Mouse (Mus musculus) ovary, postnatal 36 days (tissue): Measurements from ENCODE around the gene Olfr218.
"Not testable (repeated sequence)": the region's sequence is repeated elsewhere in the genome, so short reads cannot be mapped to it uniquely, and the experiment has no call there.

Experiments used
- DNase-seq: peaks from one replicate; pipeline ENCODE4 v3.0.0; 2022; ENCODE audit warnings: low spot score, mixed read lengths

Gene Olfr218

DNA sequence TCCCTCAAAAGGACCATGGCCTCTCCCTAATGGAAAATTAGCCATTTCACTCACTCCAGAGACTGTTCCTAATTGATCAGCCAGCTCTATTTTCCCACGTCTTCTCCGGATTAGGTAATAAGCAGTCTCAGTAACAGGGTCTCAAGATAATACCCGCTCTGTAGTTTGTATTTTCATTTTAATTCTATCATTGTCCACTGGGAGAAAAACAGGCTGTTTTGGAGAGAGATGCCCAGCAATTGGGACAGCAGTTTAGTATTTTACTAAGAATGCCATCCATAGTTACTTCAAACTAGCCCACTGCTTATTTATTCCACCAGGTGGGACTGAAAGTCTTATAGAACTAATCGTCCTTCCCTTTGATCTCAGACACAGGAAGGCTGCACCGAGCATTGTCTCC lies at the start of gene Olfr218:
Olfr218 (plus strand) TSS at position 301 of the 400 bp plus-strand sequence.
- no peak for DNase-seq

DNA sequence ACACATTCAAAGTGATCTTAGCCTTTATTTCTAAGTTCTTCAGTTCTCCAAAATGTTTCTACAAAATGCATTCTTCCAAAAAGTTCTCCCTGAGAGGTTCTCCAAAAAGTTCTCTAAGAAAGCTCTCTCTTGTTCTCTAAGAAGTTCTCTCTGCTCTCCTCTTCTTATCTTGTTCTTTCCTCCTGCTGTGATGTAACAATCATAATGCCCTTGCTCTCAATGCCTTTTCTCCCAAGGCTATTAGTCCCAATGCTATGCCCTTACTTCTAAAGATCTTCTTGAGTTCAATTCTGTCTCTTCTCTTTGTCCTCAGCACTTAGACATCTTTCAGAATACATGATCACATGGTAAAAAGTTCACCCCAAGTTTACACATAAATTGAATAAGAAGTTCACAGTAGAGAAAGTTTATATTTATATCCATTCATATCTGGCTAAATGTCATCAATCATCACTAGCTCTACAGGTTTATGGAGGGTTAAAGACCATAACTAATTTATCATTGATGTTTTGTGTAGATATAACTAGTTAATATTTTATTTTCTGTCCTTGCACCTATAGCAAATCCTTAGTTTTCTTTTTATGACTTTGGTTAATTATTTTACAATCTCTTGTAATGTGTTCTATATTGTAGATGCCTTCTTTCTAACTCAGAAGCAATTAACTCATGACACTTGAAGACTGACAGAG lies 23.3 kb upstream of the Olfr218 start:
- DNase-seq, result no peak

DNA sequence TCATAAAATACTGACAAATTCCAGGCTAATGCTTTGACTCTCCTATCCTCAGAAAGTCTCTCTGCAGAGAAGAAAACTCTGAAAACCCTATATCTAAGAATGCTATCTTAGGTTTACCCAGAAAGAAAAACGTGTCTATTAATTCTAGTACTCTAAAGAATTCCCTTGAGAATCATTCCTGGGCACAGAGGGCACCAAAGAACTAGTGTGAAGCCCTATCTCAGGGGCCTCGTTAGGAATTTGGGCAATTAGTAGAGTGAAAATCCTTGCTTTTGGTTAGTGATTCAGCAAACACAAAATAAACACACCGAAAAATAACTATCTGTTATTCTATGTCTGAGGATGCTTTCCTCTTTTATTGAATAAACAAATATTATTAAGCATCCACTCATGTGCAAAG lies 7.1 kb upstream of the Olfr218 start, which contains the start of gene Olfr1406:
Olfr1406 (minus strand) TSS at position 101 of the 400 bp plus-strand sequence.
- DNase-seq, result no peak

DNA sequence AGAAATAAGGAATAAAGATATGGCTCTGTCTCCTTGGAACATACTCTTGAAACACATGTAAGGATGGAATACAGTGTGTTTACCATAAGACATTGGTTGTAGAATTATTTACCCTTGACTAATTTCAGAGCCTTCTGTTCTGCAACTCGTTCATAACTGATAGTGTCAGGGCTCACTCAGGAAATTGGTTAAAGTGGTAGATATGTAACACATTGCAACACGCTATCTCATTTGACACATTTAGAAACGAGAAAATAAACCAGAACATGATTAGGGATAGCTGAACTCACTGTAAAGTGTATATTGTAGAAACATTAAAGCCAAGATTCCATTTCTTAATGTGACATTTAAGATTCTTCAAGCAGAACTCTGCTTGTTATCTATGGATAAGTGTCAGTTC lies 5.5 kb upstream of the Olfr218 start:
- DNase-seq, result no peak

DNA sequence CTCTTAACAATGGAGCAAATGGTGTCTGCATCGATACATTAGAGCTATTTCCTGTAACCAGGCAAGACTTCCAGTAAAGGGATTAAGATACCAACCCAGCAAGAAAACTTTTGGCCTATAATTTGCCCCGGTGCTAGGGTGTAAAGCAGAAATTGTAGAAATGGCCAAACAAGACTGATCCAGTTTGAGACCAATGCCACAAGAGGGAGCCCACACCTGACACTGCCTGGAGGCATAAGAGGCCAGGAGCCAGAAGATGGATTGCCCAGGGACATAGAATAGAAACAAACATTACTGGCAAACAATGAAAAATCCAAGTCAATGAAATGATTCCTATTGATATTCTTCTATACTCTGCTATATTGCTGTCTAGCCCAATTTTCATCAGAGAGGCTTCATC lies 1.2 kb upstream of the Olfr218 start:
- DNase-seq, result no peak

DNA sequence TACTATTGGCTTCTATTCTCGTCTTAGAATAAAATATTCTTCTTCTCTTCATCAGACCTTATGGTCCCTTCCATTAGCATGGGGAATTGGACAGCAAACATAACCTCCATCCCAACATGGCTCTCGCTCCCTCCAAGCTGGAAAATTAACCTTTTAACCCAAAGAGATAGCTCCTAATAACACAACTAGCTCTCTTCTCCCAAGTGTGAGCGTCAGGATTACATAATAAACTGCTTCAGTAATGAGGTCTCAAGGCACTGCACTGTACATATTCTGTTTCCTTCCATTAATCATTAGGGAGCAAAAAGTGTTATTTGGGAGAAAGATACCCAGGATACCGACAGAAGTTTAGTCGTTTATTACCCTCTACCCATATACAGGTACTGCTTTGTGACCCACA lies 14.5 kb downstream of the Olfr218 start, which contains the start of gene Olfr1404:
Olfr1404 (plus strand) TSS at position 301 of the 400 bp plus-strand sequence.
- no peak for DNase-seq

DNA sequence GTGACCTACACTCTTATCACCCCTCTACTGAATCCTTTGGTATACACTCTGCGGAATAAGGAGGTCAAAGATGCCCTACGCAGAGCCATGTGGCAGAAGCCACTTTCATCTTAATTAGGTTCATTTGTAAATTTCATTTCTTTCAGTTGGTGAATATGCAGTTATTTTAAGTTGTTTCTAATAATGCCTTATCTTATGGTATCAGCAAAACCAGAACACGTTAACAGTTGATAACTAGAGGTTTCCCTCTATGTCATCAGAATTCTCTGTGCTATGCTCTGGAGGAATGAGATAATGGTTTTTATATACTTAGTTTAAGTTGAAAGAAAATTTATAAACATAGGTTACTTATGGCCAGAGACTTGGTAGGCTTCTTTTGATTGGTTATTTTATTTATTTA lies 18.9 kb downstream of the Olfr218 start:
- no peak for DNase-seq

DNA sequence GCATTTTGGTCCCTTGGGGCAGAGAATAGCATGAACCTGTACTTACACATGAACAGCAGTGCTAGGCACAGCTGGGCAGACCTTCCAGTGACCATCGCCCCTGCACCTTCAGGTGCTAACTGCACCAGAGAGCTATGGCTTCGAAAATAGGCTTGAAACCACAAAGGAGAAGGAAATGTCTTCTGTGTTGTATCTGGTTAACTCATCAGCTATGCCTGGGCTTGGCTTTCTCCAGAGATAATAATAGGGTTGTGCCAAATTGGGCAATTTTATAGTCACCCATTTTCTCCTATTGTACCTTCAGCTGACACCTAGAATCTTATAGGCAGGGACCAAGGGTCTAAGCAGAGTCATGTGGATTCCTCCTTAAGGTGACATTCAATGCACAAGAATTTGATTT lies 29.5 kb downstream of the Olfr218 start, which contains the start of gene Fcer1a:
Fcer1a (minus strand) TSS at position 134 of the 400 bp plus-strand sequence.
- no peak for DNase-seq

DNA sequence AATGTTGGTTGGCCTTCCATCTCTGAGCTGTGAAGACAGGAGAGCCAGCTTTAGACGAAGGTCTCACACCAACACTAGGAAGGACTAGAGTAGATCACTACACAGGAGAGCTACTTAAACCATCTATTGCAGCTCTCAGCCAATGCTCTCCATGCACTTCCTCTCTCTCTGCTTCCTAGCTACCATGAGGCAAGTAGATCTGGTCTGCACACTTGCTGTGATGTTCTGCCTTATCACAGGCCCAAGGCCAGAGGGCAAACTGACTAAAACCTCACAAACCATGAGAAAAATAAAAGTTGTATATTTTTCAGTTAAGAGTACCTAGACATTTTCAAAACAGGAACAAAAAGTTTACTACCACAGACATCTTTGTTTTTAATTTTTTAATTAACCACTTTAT lies 39.4 kb downstream of the Olfr218 start:
- DNase-seq, result not testable (repeated sequence)

DNA sequence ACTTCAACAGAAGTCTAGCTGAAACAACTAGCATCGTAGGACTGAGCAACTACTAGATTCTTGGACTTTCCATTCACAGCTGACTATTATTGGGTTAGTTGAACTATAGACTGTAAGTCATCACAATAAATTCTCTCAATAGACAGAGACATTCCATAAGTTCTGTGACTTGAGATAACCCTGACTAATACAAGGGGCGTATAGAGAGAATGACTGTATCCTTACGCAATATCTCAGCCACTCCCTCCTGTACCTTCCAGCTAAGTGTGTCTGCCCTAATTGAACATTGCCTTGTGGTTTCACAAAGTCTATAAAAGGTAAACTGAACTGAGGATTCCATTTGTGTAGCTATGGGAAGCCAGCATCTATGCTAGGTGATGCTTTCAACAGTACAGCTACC lies 52.3 kb downstream of the Olfr218 start:
- DNase-seq, result no peak
